Mouse (Mus musculus) midbrain, postnatal 0 days (tissue): ENCODE data around the gene Ppm1h. TPM values are rescaled to one million over a fixed set of nuclear protein-coding genes. Genes with fewer than 3 reads are reported as not detected.
A peak's percentile ranks its signal among the peaks of the same experiment; 100 is the strongest.

ENCODE experiments used
- ATAC-seq: fragments of 200-750 bp; cut with Nextera tagmentation; 2 replicates; pipeline ENCODE4 v1.8.0; 2017; ENCODE audit warnings: moderate number of reproducible peaks, mild to moderate bottlenecking, moderate TSS enrichment, moderate library complexity; ENCODE audit not compliant: low FRiP score
- DNase-seq: peaks from one replicate; pipeline ENCODE4 v3.0.0-alpha.2; 2015; ENCODE audit warnings: low spot score
- H3K27ac ChIP-seq: fragments of 300-500 bp; sonication (generic); 2 replicates; pipeline ENCODE4 v1.5.1; 2014; ENCODE audit warnings: low read depth, mild to moderate bottlenecking, low read length, mixed read lengths
- H3K27me3 ChIP-seq: fragments of 300-500 bp; sonication (generic); 2 replicates; pipeline ENCODE4 v1.6.1; 2014; ENCODE audit warnings: low read length, control low read depth, mixed read lengths; ENCODE audit not compliant: insufficient read depth
- H3K36me3 ChIP-seq: fragments of 300-500 bp; sonication (generic); 2 replicates; pipeline ENCODE4 v1.6.1; 2014; ENCODE audit warnings: low read length, control low read depth, mixed read lengths; ENCODE audit not compliant: insufficient read depth
- H3K4me1 ChIP-seq: fragments of 300-500 bp; sonication (generic); 2 replicates; pipeline ENCODE4 v1.6.1; 2014; ENCODE audit warnings: mild to moderate bottlenecking, control low read depth, antibody characterized with exemption, low read length, mixed read lengths; ENCODE audit not compliant: insufficient read depth
- H3K4me2 ChIP-seq: fragments of 300-500 bp; sonication (generic); 2 replicates; pipeline ENCODE4 v1.6.1; 2014; ENCODE audit warnings: low read depth, mild to moderate bottlenecking, low read length, mixed read lengths; ENCODE audit not compliant: poor library complexity, severe bottlenecking
- H3K4me3 ChIP-seq: fragments of 300-500 bp; sonication (generic); 2 replicates; pipeline ENCODE4 v1.5.1; 2014; ENCODE audit warnings: low read depth, mild to moderate bottlenecking, low read length, moderate library complexity
- H3K9ac ChIP-seq: fragments of 300-500 bp; sonication (generic); replicated peaks from 2 replicates; pipeline ENCODE4 v1.6.1; 2014; ENCODE audit warnings: mild to moderate bottlenecking, low read length, moderate library complexity, mixed read lengths; ENCODE audit not compliant: poor library complexity, severe bottlenecking
- H3K9me3 ChIP-seq: fragments of 300-500 bp; sonication (generic); 2 replicates; pipeline ENCODE4 v1.6.1; 2016; ENCODE audit warnings: low read length, control low read depth
- CTCF ChIP-seq: IDR thresholded peaks from 2 replicates; pipeline ENCODE4 v1.5.1; 2016; ENCODE audit warnings: antibody characterized with exemption, mild to moderate bottlenecking
- WGBS: fragments of 180-500 bp; shearing (Covaris S2); extraction: QIAGEN DNeasy Blood & Tissue Kit; methylation state at CpG from one replicate; pipeline ENCODE4 v1.1.7; 2014; 5-methylcytosine and 5-hydroxymethylcytosine counted together
- polyA plus RNA-seq: library from polyadenylated mRNA; unstranded; fragments of >200 nt; fragmentation: Nextera tagmentation; extraction: Ambion mirVana; gene quantifications from 2 replicates; pipeline ENCODE4 v1.2.1, GENCODE M21; 2015
- total RNA-seq: library from RNA; depleted of rRNA; stranded (reverse); fragments of >200 nt; gene quantifications from 2 replicates; pipeline ENCODE4 v1.2.3, GENCODE M21; 2014

Ppm1h gene
- total and polyA plus RNA-seq, 2 experiments from 2014 or later, result 28.0 to 42.8 TPM

GRCm38 (mm10) chr10:122712307-122712706 lies 33.7 kb downstream of the Ppm1h start:
- H3K9ac ChIP-seq, result no peak overlapping the region
- H3K27me3 ChIP-seq, result no peaks in the 10 kb centered on the region
- DNase-seq (no peak), ATAC-seq (no peak)
- no peaks in the 10 kb centered on the region for H3K36me3 ChIP-seq
- TF ChIP-seq CTCF, result no peak
- H3K4me3 ChIP-seq, result no peak overlapping the region
- no peak overlapping the region for H3K4me2 ChIP-seq
- 80% methylated on average over 5 of the region's 5 CpGs for WGBS
- H3K4me1 ChIP-seq, result peaks cover 23% of the 10 kb centered on the region; the same call in 1 of the 2 replicates
- H3K27ac ChIP-seq, result no peak overlapping the region
- no peaks in the 10 kb centered on the region for H3K9me3 ChIP-seq

- H3K4me3 ChIP-seq, result no peak overlapping the region
- TF ChIP-seq CTCF, result no peak
- whole genome bisulfite sequencing, result 45% methylated on average over 12 of the region's 12 CpGs
- no peaks in the 10 kb centered on the region for H3K27me3 ChIP-seq
- H3K27ac ChIP-seq, result peak overlapping the region; percentile 58
- no peak overlapping the region for H3K9ac ChIP-seq
- H3K9me3 ChIP-seq, result no peaks in the 10 kb centered on the region
- ATAC-seq, result no peak
- H3K36me3 ChIP-seq, result no peaks in the 10 kb centered on the region
- H3K4me2 ChIP-seq, result no peak overlapping the region
- DNase-seq, result peak; percentile 66
- H3K4me1 ChIP-seq, result peaks cover 22% of the 10 kb centered on the region; the same call in 1 of the 2 replicates
Observed at GRCm38 (mm10) chr10:122715856-122716255, 37.3 kb downstream of the Ppm1h start.

- 35% methylated on average over 8 of the region's 8 CpGs for WGBS
- no peak overlapping the region for H3K9ac ChIP-seq
Observed at GRCm38 (mm10) chr10:122716286-122716685, 37.7 kb downstream of the Ppm1h start.

GRCm38 (mm10) chr10:122716739-122717474 lies 38.3 kb downstream of the Ppm1h start:
- TF ChIP-seq CTCF, result no peak
- H3K27ac ChIP-seq, result peak overlapping the region; percentile 58
- H3K4me3 ChIP-seq, result no peak overlapping the region
- H3K9ac ChIP-seq, result no peak overlapping the region
- no peaks in the 10 kb centered on the region for H3K9me3 ChIP-seq
- ATAC-seq, result no peak
- peaks cover 14% of the 10 kb centered on the region; the same call in 1 of the 2 replicates for H3K4me1 ChIP-seq
- H3K4me2 ChIP-seq, result no peak overlapping the region
- H3K27me3 ChIP-seq, result no peaks in the 10 kb centered on the region
- no peaks in the 10 kb centered on the region for H3K36me3 ChIP-seq
- no peak for DNase-seq
- WGBS, result 40% methylated on average over 14 of the region's 14 CpGs

More at GRCm38 (mm10) chr10:122716286-122716685, 37.7 kb downstream of the Ppm1h start:
- ATAC-seq (no peak; the same call in 1 of the 2 replicates), DNase-seq (no peak)
- no peak overlapping the region for H3K4me2 ChIP-seq
- H3K27ac ChIP-seq, result peak overlapping the region; percentile 58
- H3K4me1 ChIP-seq, result peaks cover 19% of the 10 kb centered on the region; the same call in 1 of the 2 replicates
- no peaks in the 10 kb centered on the region for H3K9me3 ChIP-seq
- no peak overlapping the region for H3K4me3 ChIP-seq
- no peaks in the 10 kb centered on the region for H3K36me3 ChIP-seq
- no peaks in the 10 kb centered on the region for H3K27me3 ChIP-seq
- no peak for TF ChIP-seq CTCF

- peaks cover 14% of the 10 kb centered on the region; the same call in 1 of the 2 replicates for H3K4me1 ChIP-seq
- WGBS, result 56% methylated on average over 14 of the region's 14 CpGs
- no peak overlapping the region for H3K4me3 ChIP-seq
- ATAC-seq (0 out of 2 replicates have a peak, but pooled peaks have one; percentile 19), DNase-seq (peak; percentile 54)
- H3K27me3 ChIP-seq, result no peaks in the 10 kb centered on the region
- TF ChIP-seq CTCF, result no peak
- no peak overlapping the region for H3K4me2 ChIP-seq
- H3K9me3 ChIP-seq, result no peaks in the 10 kb centered on the region
- H3K9ac ChIP-seq, result no peak overlapping the region
- H3K36me3 ChIP-seq, result no peaks in the 10 kb centered on the region
- H3K27ac ChIP-seq, result no peak overlapping the region
Observed at GRCm38 (mm10) chr10:122717754-122718415, 39.3 kb downstream of the Ppm1h start.

- Histone ChIP-seq H3K4me1 (peaks cover 14% of the 10 kb centered on the region; the same call in 1 of the 2 replicates), H3K36me3 (no peaks in the 10 kb centered on the region), H3K27ac (no peak overlapping the region), H3K27me3 (no peaks in the 10 kb centered on the region), H3K4me3 (no peak overlapping the region), H3K9ac (no peak overlapping the region), H3K9me3 (no peaks in the 10 kb centered on the region), H3K4me2 (no peak overlapping the region)
- ATAC-seq (no peak), DNase-seq (no peak)
- TF ChIP-seq CTCF, result no peak
- WGBS, result 41% methylated on average over 7 of the region's 7 CpGs
Observed at GRCm38 (mm10) chr10:122718951-122719350, 40.4 kb downstream of the Ppm1h start.
